Mouse (Mus musculus) forebrain, embryonic 12.5 days (tissue): ENCODE measurements around the gene Rps6kl1. TPM values are rescaled to one million over a fixed set of nuclear protein-coding genes. Genes with fewer than 3 reads are reported as not detected.

ENCODE experiments used
- ATAC-seq: fragments of 200-750 bp; cut with Nextera tagmentation; 2 replicates; pipeline ENCODE4 v1.8.0; 2017; ENCODE audit warnings: moderate TSS enrichment; ENCODE audit not compliant: low FRiP score
- H3K27ac ChIP-seq: fragments of 300-500 bp; sonication (generic); 2 replicates; pipeline ENCODE4 v1.5.1; 2016; ENCODE audit warnings: mild to moderate bottlenecking
- H3K27me3 ChIP-seq: fragments of 300-500 bp; sonication (generic); 2 replicates; pipeline ENCODE4 v1.6.1; 2016; ENCODE audit warnings: mild to moderate bottlenecking
- H3K36me3 ChIP-seq: fragments of 300-500 bp; sonication (generic); replicated peaks from 2 replicates; pipeline ENCODE4 v1.6.1; 2016; ENCODE audit warnings: mild to moderate bottlenecking
- H3K4me1 ChIP-seq: fragments of 300-500 bp; sonication (generic); 2 replicates; pipeline ENCODE4 v1.6.1; 2016
- H3K4me2 ChIP-seq: fragments of 300-500 bp; sonication (generic); 2 replicates; pipeline ENCODE4 v1.6.1; 2016; ENCODE audit warnings: mild to moderate bottlenecking, moderate library complexity
- H3K4me3 ChIP-seq: fragments of 300-500 bp; sonication (generic); replicated peaks from 2 replicates; pipeline ENCODE4 v1.5.1; 2016; ENCODE audit warnings: mild to moderate bottlenecking
- H3K9ac ChIP-seq: fragments of 300-500 bp; sonication (generic); 2 replicates; pipeline ENCODE4 v1.6.1; 2016; ENCODE audit warnings: mild to moderate bottlenecking
- H3K9me3 ChIP-seq: fragments of 300-500 bp; sonication (generic); 2 replicates; pipeline ENCODE4 v1.6.1; 2016
- WGBS: fragments of 180-500 bp; shearing (Covaris S2); methylation state at CpG from one replicate; pipeline ENCODE4 v1.1.7; 2016; 5-methylcytosine and 5-hydroxymethylcytosine counted together
- polyA plus RNA-seq: library from polyadenylated mRNA; unstranded; fragments of >200 nt; fragmentation: Nextera tagmentation; extraction: Ambion mirVana; gene quantifications from 2 replicates; pipeline ENCODE4 v1.2.1, GENCODE M21; 2016

The Rps6kl1 gene
- polyA plus RNA-seq, 1 experiment from 2014 or later = 6.1 TPM

DNA sequence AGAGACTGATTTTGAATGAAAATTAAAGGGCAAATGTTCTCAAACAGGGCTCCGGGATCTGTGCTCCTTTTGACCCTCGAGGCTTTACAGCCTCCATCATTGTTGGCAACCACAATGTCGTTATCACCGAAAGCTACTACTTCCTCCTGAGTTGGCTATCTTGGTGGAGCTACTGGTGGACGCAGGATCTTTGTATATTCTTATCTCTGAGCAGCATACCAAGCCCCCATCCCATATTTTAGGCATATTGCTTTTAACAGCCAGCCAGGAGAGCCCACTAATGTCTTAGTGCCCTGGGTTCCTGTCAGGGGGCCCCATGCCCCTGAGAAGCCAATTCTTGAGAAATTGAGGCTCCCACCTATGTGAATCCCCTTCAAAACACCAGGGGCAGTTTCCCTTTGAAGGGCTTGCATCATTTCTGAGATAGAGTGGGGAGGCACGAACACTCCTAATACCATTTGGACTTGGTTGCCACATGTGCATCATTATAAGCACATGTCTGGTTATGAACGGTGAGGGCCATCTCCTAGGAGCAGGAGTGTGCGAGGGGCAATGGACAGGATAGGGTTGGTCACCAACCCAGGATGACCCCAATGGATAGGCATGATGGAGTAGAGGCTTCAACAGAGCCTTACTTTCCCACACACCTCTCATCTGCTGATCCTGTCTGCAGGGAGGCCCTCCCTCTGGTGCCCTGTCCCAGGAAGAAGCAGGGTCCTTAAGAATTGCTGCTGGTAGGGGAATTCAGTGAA, 16.8 kb downstream of the Rps6kl1 start:
- Histone ChIP-seq H3K36me3 (peaks cover 65% of the 10 kb centered on the region), H3K4me1 (no peaks in the 10 kb centered on the region), H3K27ac (no peak overlapping the region), H3K27me3 (peaks cover 4% of the 10 kb centered on the region; the same call in 1 of the 2 replicates), H3K4me2 (no peak overlapping the region), H3K9ac (no peak overlapping the region), H3K9me3 (no peaks in the 10 kb centered on the region), H3K4me3 (no peak overlapping the region)
- WGBS = 89% methylated on average over 8 of the region's 8 CpGs
- no peak for ATAC-seq

DNA sequence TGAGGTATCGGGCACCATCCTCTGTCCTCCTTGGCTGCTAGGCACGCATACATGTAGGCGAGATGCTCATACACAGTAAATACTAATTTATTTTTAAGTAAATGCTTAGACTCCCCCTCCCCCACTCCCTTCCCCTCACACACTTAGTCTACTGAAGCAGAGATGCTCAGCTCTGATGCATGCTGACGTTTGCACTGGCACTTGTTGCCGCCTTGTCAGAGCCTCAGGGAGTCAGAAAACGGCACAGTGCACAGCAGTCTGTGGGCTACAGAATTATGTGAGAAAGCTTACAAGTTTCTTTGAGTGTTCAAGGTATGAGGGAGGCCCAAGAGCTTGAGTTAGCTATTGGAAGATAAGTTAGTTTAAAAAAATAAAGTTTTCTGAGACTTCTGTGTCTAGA, 19.7 kb downstream of the Rps6kl1 start:
- no peak overlapping the region for H3K4me2 ChIP-seq
- no peak overlapping the region for H3K27ac ChIP-seq
- no peak for ATAC-seq
- no peak overlapping the region for H3K4me3 ChIP-seq
- no peaks in the 10 kb centered on the region for H3K9me3 ChIP-seq
- peaks cover 86% of the 10 kb centered on the region for H3K36me3 ChIP-seq
- no peak overlapping the region for H3K9ac ChIP-seq
- no peaks in the 10 kb centered on the region for H3K4me1 ChIP-seq
- no peaks in the 10 kb centered on the region for H3K27me3 ChIP-seq
- 92% methylated on average over 6 of the region's 6 CpGs for WGBS

GRCm38 (mm10) chr12:85129426-85129978, 21.6 kb downstream of the Rps6kl1 start:
- no peak overlapping the region for H3K9ac ChIP-seq
- no peak overlapping the region for H3K4me3 ChIP-seq
- WGBS = 94% methylated on average over 9 of the region's 9 CpGs
- no peak overlapping the region for H3K4me2 ChIP-seq
- H3K36me3 ChIP-seq = peaks cover 80% of the 10 kb centered on the region
- ATAC-seq = no peak
- no peaks in the 10 kb centered on the region for H3K4me1 ChIP-seq
- H3K27ac ChIP-seq = no peak overlapping the region
- H3K27me3 ChIP-seq = no peaks in the 10 kb centered on the region
- no peaks in the 10 kb centered on the region for H3K9me3 ChIP-seq

- H3K36me3 ChIP-seq = peaks cover 80% of the 10 kb centered on the region
- no peak overlapping the region for H3K4me3 ChIP-seq
- no peak for ATAC-seq
- no peak overlapping the region for H3K9ac ChIP-seq
- no peak overlapping the region for H3K27ac ChIP-seq
- H3K27me3 ChIP-seq = no peaks in the 10 kb centered on the region
- no peak overlapping the region for H3K4me2 ChIP-seq
- no peaks in the 10 kb centered on the region for H3K9me3 ChIP-seq
- 87% methylated on average over 8 of the region's 8 CpGs for whole genome bisulfite sequencing
- H3K4me1 ChIP-seq = no peaks in the 10 kb centered on the region
Observed at GRCm38 (mm10) chr12:85126986-85127603, 24.0 kb downstream of the Rps6kl1 start.

DNA sequence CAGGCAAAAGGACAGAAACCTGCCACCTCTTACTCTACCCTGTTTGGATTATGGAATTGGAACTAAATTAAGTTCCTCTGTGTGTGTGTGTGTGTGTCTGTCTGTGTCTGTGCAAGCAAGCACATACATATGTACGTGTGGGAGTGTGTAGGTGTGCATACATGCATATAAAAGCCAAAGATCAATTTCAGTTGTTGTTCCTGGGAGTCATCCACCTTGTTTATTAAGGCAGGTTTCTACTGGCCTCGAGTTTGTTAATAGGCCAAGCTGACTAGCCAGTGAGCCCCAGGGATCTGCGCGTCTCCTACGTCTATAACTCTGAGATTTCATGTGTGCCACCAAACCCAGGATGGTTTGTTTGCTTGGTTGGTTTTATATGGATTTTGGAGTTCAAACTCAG, 26.3 kb downstream of the Rps6kl1 start:
- no peak for ATAC-seq
- Histone ChIP-seq H3K27me3 (no peaks in the 10 kb centered on the region), H3K9me3 (no peaks in the 10 kb centered on the region), H3K36me3 (peaks cover 83% of the 10 kb centered on the region), H3K27ac (no peak overlapping the region), H3K4me3 (no peak overlapping the region), H3K9ac (no peak overlapping the region), H3K4me2 (no peak overlapping the region), H3K4me1 (no peaks in the 10 kb centered on the region)
- WGBS = 94% methylated on average over 5 of the region's 5 CpGs

- 97% methylated on average over 11 of the region's 11 CpGs for WGBS
- Histone ChIP-seq H3K36me3 (peaks cover 85% of the 10 kb centered on the region), H3K4me2 (no peak overlapping the region), H3K27ac (no peak overlapping the region), H3K4me1 (no peaks in the 10 kb centered on the region), H3K4me3 (no peak overlapping the region), H3K27me3 (no peaks in the 10 kb centered on the region), H3K9me3 (no peaks in the 10 kb centered on the region), H3K9ac (no peak overlapping the region)
- ATAC-seq = no peak
Observed at GRCm38 (mm10) chr12:85123645-85124044, 27.4 kb downstream of the Rps6kl1 start.

- WGBS = 97% methylated on average over 9 of the region's 9 CpGs
Observed at GRCm38 (mm10) chr12:85123108-85123530, 27.9 kb downstream of the Rps6kl1 start.

GRCm38 (mm10) chr12:85121806-85122459, 29.1 kb downstream of the Rps6kl1 start:
- WGBS = 88% methylated on average over 9 of the region's 9 CpGs
- H3K36me3 ChIP-seq = peaks cover 77% of the 10 kb centered on the region
- ATAC-seq = no peak
- H3K4me2 ChIP-seq = no peak overlapping the region
- H3K9me3 ChIP-seq = no peaks in the 10 kb centered on the region
- no peaks in the 10 kb centered on the region for H3K4me1 ChIP-seq
- no peak overlapping the region for H3K4me3 ChIP-seq
- no peak overlapping the region for H3K27ac ChIP-seq
- no peak overlapping the region for H3K9ac ChIP-seq
- H3K27me3 ChIP-seq = no peaks in the 10 kb centered on the region

More at GRCm38 (mm10) chr12:85123108-85123530, 27.9 kb downstream of the Rps6kl1 start:
- peaks cover 85% of the 10 kb centered on the region for H3K36me3 ChIP-seq
- no peak for ATAC-seq
- H3K4me2 ChIP-seq = no peak overlapping the region
- no peak overlapping the region for H3K9ac ChIP-seq
- no peak overlapping the region for H3K27ac ChIP-seq
- H3K27me3 ChIP-seq = no peaks in the 10 kb centered on the region
- H3K4me3 ChIP-seq = no peak overlapping the region
- H3K4me1 ChIP-seq = no peaks in the 10 kb centered on the region
- no peaks in the 10 kb centered on the region for H3K9me3 ChIP-seq

DNA sequence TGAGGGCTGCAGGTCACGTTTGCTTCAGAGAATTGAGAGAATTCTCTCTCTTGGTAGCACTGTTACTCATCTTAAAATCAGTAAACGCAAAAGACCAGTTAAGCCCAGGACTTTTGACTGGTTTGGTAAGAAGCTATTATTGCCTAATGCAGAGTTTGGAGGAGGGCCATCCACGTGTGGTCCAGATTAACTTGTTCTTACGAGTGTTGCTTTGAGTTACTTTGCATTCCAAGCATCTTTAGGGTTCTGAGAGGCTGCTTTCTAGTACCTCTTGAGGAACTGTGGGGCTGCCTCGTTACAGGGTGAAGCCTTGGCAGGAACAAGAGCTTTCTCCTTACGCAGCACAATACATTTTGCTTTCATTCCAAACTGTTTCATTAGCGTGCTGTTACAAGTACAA, 35.4 kb downstream of the Rps6kl1 start:
- Histone ChIP-seq H3K9me3 (no peaks in the 10 kb centered on the region), H3K27me3 (no peaks in the 10 kb centered on the region), H3K27ac (no peak overlapping the region), H3K9ac (no peak overlapping the region), H3K4me3 (no peak overlapping the region), H3K4me1 (peaks cover 21% of the 10 kb centered on the region), H3K4me2 (no peak overlapping the region), H3K36me3 (peaks cover 39% of the 10 kb centered on the region)
- no peak for ATAC-seq
- WGBS = 64% methylated on average over 7 of the region's 7 CpGs

DNA sequence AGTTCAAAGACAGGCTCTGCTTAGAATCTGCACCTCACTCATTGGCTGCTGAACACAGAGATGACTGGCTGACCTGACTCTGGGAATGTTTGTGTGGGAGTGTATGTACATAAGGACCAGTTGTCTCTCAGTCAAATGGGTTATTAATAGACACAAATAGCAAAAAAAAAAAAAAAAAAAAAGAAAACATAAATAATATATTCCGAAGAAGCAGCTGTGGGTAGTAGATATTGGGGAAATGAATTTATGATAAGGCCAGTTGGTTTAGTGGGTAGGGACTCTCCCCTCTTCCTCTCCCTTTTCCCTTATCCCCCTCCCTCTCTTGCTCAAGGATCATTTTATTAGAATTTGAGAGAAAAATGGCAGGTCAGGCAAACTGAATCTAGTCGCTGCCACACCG, 37.1 kb downstream of the Rps6kl1 start:
- Histone ChIP-seq H3K27me3 (no peaks in the 10 kb centered on the region), H3K4me1 (peaks cover 32% of the 10 kb centered on the region), H3K27ac (no peak overlapping the region), H3K9me3 (no peaks in the 10 kb centered on the region), H3K4me3 (no peak overlapping the region), H3K9ac (no peak overlapping the region), H3K36me3 (peaks cover 23% of the 10 kb centered on the region), H3K4me2 (no peak overlapping the region)
- 93% methylated on average over 3 of the region's 3 CpGs for WGBS
- ATAC-seq = no peak

- WGBS = 92% methylated on average over 3 of the region's 3 CpGs
- no peaks in the 10 kb centered on the region for H3K27me3 ChIP-seq
- no peak for ATAC-seq
Observed at GRCm38 (mm10) chr12:85113337-85113736, 37.7 kb downstream of the Rps6kl1 start.

GRCm38 (mm10) chr12:85112550-85113251, 38.4 kb downstream of the Rps6kl1 start:
- peak overlapping the region; percentile 90 for H3K4me2 ChIP-seq
- no peak overlapping the region for H3K9ac ChIP-seq
- WGBS = 92% methylated on average over 7 of the region's 7 CpGs
- peaks cover 32% of the 10 kb centered on the region for H3K4me1 ChIP-seq
- no peak overlapping the region for H3K27ac ChIP-seq
- H3K27me3 ChIP-seq = no peaks in the 10 kb centered on the region
- H3K4me3 ChIP-seq = peak overlapping the region; percentile 99; the same call in 1 of the 2 replicates
- peaks cover 15% of the 10 kb centered on the region; the same call in 1 of the 2 replicates for H3K36me3 ChIP-seq
- ATAC-seq = no peak
- no peaks in the 10 kb centered on the region for H3K9me3 ChIP-seq

More at GRCm38 (mm10) chr12:85113337-85113736, 37.7 kb downstream of the Rps6kl1 start:
- Histone ChIP-seq H3K4me1 (peaks cover 32% of the 10 kb centered on the region), H3K36me3 (peaks cover 17% of the 10 kb centered on the region; the same call in 1 of the 2 replicates), H3K27ac (no peak overlapping the region), H3K9me3 (no peaks in the 10 kb centered on the region), H3K4me2 (no peak overlapping the region), H3K4me3 (no peak overlapping the region), H3K9ac (no peak overlapping the region)
